Mouse (Mus musculus): Measurements from ENCODE around the gene Tbl1xr1. TPM values are rescaled to one million over a fixed set of nuclear protein-coding genes. Genes with fewer than 3 reads are reported as not detected.

Tbl1xr1 gene
- polyA plus RNA-seq, 1 experiment from 2014 or later: 28.6 TPM

DNA sequence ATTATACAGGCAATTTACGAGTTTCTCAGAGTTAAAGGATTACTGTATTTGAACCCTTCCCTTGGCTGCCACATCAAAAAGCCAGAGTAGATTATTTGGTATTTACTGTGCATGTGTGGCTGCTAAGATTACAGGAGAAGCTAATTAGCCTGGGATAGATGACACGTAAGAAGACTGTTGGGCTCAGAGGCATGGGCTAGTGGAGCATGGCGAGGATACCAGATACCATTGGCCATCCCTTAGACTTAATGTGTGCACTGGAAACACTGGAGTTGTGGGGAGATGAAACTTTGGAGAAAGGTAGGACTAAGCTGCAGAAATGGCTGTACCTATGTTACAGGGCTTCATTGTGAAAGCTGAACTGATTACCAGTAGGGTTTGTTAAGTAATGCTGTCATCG lies 108.8 kb downstream of the Tbl1xr1 start:
- Histone ChIP-seq H3K27me3 (ENCODE audit: control insufficient read depth, insufficient read depth, low read length) (no peaks in the 10 kb centered on the region), H3K4me2 (ENCODE audit: low read depth, low read length, severe bottlenecking) (no peak overlapping the region), H3K4me1 (replicated peaks; ENCODE audit: control insufficient read depth, insufficient read depth, low read length) (no peaks in the 10 kb centered on the region), H3K9ac (ENCODE audit: low read length) (no peak overlapping the region), H3K27ac (ENCODE audit: low read depth, low read length) (no peak overlapping the region), H3K9me3 (ENCODE audit: control insufficient read depth, low read length) (no peaks in the 10 kb centered on the region), H3K4me3 (ENCODE audit: low read depth, low read length) (no peak overlapping the region), H3K36me3 (ENCODE audit: control insufficient read depth, insufficient read depth, low read length) (no peaks in the 10 kb centered on the region)
- no peak for DNase-seq (ENCODE audit: low spot score)
- no peak for ATAC-seq (replicated peaks; ENCODE audit: low FRiP score)
- 95% methylated on average over 4 of the region's 4 CpGs for WGBS

DNA sequence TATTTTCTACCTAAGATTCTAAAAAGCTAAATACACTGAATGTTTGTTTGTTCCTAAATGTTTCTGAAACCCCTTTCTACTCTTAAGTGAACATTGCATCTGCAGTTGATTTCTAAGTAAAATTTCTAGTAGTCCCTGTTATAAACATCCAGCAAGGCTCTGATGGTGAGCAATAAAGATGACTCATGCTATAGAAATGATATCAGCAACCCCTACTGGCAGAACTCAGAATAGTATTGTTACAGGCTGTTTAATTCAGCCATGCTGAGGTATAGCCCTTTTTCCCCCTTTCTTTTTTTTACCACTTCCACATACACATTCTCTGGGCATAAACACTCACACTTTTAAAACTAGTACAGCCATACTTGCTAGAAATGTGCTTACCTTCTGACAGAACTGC lies 114.0 kb downstream of the Tbl1xr1 start:
- Histone ChIP-seq H3K4me2 (ENCODE audit: low read depth, low read length, severe bottlenecking) (no peak overlapping the region), H3K36me3 (ENCODE audit: control insufficient read depth, insufficient read depth, low read length) (peaks cover 2% of the 10 kb centered on the region; the same call in 1 of the 2 replicates), H3K9me3 (ENCODE audit: control insufficient read depth, low read length) (no peaks in the 10 kb centered on the region), H3K9ac (ENCODE audit: low read length) (no peak overlapping the region), H3K27me3 (ENCODE audit: control insufficient read depth, insufficient read depth, low read length) (no peaks in the 10 kb centered on the region), H3K27ac (ENCODE audit: low read depth, low read length) (no peak overlapping the region), H3K4me3 (ENCODE audit: low read depth, low read length) (no peak overlapping the region), H3K4me1 (replicated peaks; ENCODE audit: control insufficient read depth, insufficient read depth, low read length) (no peaks in the 10 kb centered on the region)
- ATAC-seq (replicated peaks; ENCODE audit: low FRiP score) (no peak), DNase-seq (ENCODE audit: low spot score) (no peak)

DNA sequence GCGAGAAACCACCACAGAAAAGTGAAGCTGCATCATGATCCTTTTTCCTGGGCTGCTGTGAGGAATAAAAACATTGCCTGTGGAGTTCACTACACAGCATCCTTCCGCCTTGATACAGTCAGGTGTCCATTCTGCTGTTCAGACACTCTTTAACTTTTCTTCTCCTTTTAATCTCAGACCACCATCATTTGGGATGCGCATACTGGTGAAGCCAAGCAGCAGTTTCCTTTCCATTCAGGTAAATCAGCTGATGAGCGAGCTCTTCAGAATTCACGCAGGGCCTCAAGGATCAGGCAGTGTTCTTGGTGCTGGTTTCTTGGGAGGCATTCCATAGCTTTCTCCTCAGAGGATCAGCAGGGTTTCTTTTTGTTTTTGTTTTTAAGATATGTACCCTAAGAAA lies 116.5 kb downstream of the Tbl1xr1 start:
- no peak overlapping the region for H3K4me2 ChIP-seq (ENCODE audit: low read depth, low read length, severe bottlenecking)
- H3K4me3 ChIP-seq (ENCODE audit: low read depth, low read length): no peak overlapping the region
- peaks cover 2% of the 10 kb centered on the region; the same call in 1 of the 2 replicates for H3K36me3 ChIP-seq (ENCODE audit: control insufficient read depth, insufficient read depth, low read length)
- no peaks in the 10 kb centered on the region for H3K4me1 ChIP-seq (replicated peaks; ENCODE audit: control insufficient read depth, insufficient read depth, low read length)
- no peaks in the 10 kb centered on the region for H3K27me3 ChIP-seq (ENCODE audit: control insufficient read depth, insufficient read depth, low read length)
- H3K27ac ChIP-seq (ENCODE audit: low read depth, low read length): no peak overlapping the region
- no peak for DNase-seq (ENCODE audit: low spot score)
- 93% methylated on average over 5 of the region's 5 CpGs for WGBS
- no peaks in the 10 kb centered on the region for H3K9me3 ChIP-seq (ENCODE audit: control insufficient read depth, low read length)
- H3K9ac ChIP-seq (ENCODE audit: low read length): no peak overlapping the region
- ATAC-seq (replicated peaks; ENCODE audit: low FRiP score): no peak

DNA sequence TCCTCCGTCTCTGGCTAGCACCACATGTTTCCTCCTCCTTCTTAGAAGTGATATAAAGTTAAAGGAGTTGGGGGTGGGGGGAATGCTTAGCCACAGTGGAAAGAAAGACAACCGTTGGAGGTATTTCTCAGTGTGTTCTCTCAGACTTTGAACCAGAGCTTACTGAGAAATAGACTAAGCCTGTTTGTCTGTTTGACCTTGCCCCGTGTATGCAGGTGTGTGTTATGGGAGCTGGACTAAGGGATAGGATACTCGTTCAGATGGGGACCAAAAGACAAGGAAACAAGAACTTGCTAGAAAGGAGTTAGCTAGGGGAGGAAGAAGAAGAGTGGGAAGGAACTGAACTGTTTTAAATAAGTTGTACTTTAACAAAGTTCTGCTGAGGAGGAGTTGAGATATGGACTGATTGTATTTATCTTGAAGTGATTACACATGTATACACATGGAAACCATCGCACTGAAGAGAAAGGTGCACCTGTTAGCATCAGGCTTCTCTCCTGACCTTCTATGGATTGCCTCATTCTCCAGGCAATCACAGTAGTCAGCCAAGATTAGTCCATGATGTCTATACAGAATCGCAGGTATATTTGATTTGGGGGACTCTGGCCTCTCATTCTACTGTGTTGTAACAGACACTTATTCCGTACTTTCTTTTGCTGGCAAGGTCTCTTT lies 117.9 kb downstream of the Tbl1xr1 start:
- H3K9me3 ChIP-seq (ENCODE audit: control insufficient read depth, low read length): no peaks in the 10 kb centered on the region
- H3K4me2 ChIP-seq (ENCODE audit: low read depth, low read length, severe bottlenecking): no peak overlapping the region
- H3K27ac ChIP-seq (ENCODE audit: low read depth, low read length): no peak overlapping the region
- ATAC-seq (replicated peaks; ENCODE audit: low FRiP score) (no peak), DNase-seq (ENCODE audit: low spot score) (no peak)
- 93% methylated on average over 7 of the region's 7 CpGs for WGBS
- H3K4me3 ChIP-seq (ENCODE audit: low read depth, low read length): no peak overlapping the region
- H3K9ac ChIP-seq (ENCODE audit: low read length): no peak overlapping the region
- peaks cover 2% of the 10 kb centered on the region; the same call in 1 of the 2 replicates for H3K36me3 ChIP-seq (ENCODE audit: control insufficient read depth, insufficient read depth, low read length)
- H3K27me3 ChIP-seq (ENCODE audit: control insufficient read depth, insufficient read depth, low read length): no peaks in the 10 kb centered on the region
- no peaks in the 10 kb centered on the region for H3K4me1 ChIP-seq (replicated peaks; ENCODE audit: control insufficient read depth, insufficient read depth, low read length)

DNA sequence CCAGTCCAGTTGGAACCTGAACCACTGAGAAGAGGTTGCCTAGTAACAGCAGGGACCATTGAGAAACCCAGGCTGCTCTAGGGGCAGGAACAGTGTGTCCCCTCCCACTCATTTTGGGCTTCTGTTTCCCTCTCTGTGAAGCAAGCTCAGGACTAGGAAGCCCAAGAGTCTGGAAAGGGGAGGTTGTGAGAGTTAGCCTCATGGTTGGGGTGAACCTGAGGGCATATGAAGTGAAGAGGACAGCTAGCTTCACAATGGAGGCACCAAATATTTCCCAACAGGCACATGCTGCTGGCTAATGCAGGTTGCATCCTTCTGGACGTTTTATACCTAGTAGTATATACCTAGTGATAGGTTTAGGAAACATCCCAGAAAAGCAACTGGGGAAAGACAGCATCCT lies 122.3 kb downstream of the Tbl1xr1 start:
- H3K4me1 ChIP-seq (replicated peaks; ENCODE audit: control insufficient read depth, insufficient read depth, low read length): no peaks in the 10 kb centered on the region
- no peak overlapping the region for H3K9ac ChIP-seq (ENCODE audit: low read length)
- no peak overlapping the region for H3K27ac ChIP-seq (ENCODE audit: low read depth, low read length)
- H3K9me3 ChIP-seq (ENCODE audit: control insufficient read depth, low read length): no peaks in the 10 kb centered on the region
- DNase-seq (ENCODE audit: low spot score) (no peak), ATAC-seq (replicated peaks; ENCODE audit: low FRiP score) (no peak)
- no peak overlapping the region for H3K4me3 ChIP-seq (ENCODE audit: low read depth, low read length)
- no peak overlapping the region for H3K4me2 ChIP-seq (ENCODE audit: low read depth, low read length, severe bottlenecking)
- 65% methylated on average over 1 of the region's 1 CpGs for WGBS
- no peaks in the 10 kb centered on the region; the same call in 1 of the 2 replicates for H3K36me3 ChIP-seq (ENCODE audit: control insufficient read depth, insufficient read depth, low read length)
- H3K27me3 ChIP-seq (ENCODE audit: control insufficient read depth, insufficient read depth, low read length): no peaks in the 10 kb centered on the region

DNA sequence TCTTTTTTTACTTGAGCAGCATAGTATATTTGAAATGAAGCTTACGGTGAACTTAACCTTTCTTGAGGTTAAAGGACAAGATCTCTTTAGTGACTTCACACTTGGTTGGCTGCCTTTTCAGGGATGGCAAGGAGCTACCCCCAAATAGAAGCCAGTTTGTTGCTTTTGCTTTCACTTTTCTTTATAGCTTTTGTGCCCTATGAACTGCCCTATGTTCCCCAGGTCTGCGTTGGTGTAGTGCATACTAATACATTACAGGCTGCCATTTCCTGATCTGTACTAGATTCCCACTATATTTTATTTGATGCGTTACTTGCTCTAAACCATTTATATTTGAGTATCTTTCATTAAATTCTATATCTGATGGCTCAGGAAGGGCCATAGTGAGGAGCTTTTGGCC lies 127.7 kb downstream of the Tbl1xr1 start:
- DNase-seq (ENCODE audit: low spot score) (no peak), ATAC-seq (replicated peaks; ENCODE audit: low FRiP score) (no peak)
- H3K27me3 ChIP-seq (ENCODE audit: control insufficient read depth, insufficient read depth, low read length): no peaks in the 10 kb centered on the region
- H3K4me1 ChIP-seq (replicated peaks; ENCODE audit: control insufficient read depth, insufficient read depth, low read length): no peaks in the 10 kb centered on the region
- H3K36me3 ChIP-seq (ENCODE audit: control insufficient read depth, insufficient read depth, low read length): no peaks in the 10 kb centered on the region
- no peak overlapping the region for H3K27ac ChIP-seq (ENCODE audit: low read depth, low read length)
- no peak overlapping the region for H3K9ac ChIP-seq (ENCODE audit: low read length)
- H3K4me3 ChIP-seq (ENCODE audit: low read depth, low read length): no peak overlapping the region
- H3K9me3 ChIP-seq (ENCODE audit: control insufficient read depth, low read length): no peaks in the 10 kb centered on the region
- H3K4me2 ChIP-seq (ENCODE audit: low read depth, low read length, severe bottlenecking): no peak overlapping the region
- 94% methylated on average over 3 of the region's 3 CpGs for WGBS

GRCm38 (mm10) chr3:22221557-22221956 lies 145.1 kb downstream of the Tbl1xr1 start:
- Histone ChIP-seq H3K9ac (ENCODE audit: low read length) (no peak overlapping the region), H3K36me3 (ENCODE audit: control insufficient read depth, insufficient read depth, low read length) (no peaks in the 10 kb centered on the region), H3K27ac (ENCODE audit: low read depth, low read length) (no peak overlapping the region), H3K27me3 (ENCODE audit: control insufficient read depth, insufficient read depth, low read length) (no peaks in the 10 kb centered on the region), H3K9me3 (ENCODE audit: control insufficient read depth, low read length) (no peaks in the 10 kb centered on the region), H3K4me2 (ENCODE audit: low read depth, low read length, severe bottlenecking) (no peak overlapping the region), H3K4me3 (ENCODE audit: low read depth, low read length) (no peak overlapping the region), H3K4me1 (replicated peaks; ENCODE audit: control insufficient read depth, insufficient read depth, low read length) (no peaks in the 10 kb centered on the region)
- no peak for DNase-seq (ENCODE audit: low spot score)
- no peak for ATAC-seq (replicated peaks; ENCODE audit: low FRiP score)
- WGBS: 84% methylated on average over 2 of the region's 2 CpGs

GRCm38 (mm10) chr3:22222351-22222750 lies 145.9 kb downstream of the Tbl1xr1 start:
- H3K4me2 ChIP-seq (ENCODE audit: low read depth, low read length, severe bottlenecking): no peak overlapping the region
- ATAC-seq (replicated peaks; ENCODE audit: low FRiP score) (no peak), DNase-seq (ENCODE audit: low spot score) (no peak)
- 51% methylated on average over 12 of the region's 12 CpGs for WGBS
- H3K36me3 ChIP-seq (ENCODE audit: control insufficient read depth, insufficient read depth, low read length): no peaks in the 10 kb centered on the region
- no peak overlapping the region for H3K27ac ChIP-seq (ENCODE audit: low read depth, low read length)
- H3K4me1 ChIP-seq (replicated peaks; ENCODE audit: control insufficient read depth, insufficient read depth, low read length): no peaks in the 10 kb centered on the region
- no peak overlapping the region for H3K4me3 ChIP-seq (ENCODE audit: low read depth, low read length)
- no peaks in the 10 kb centered on the region for H3K9me3 ChIP-seq (ENCODE audit: control insufficient read depth, low read length)
- no peak overlapping the region for H3K9ac ChIP-seq (ENCODE audit: low read length)
- no peaks in the 10 kb centered on the region for H3K27me3 ChIP-seq (ENCODE audit: control insufficient read depth, insufficient read depth, low read length)

DNA sequence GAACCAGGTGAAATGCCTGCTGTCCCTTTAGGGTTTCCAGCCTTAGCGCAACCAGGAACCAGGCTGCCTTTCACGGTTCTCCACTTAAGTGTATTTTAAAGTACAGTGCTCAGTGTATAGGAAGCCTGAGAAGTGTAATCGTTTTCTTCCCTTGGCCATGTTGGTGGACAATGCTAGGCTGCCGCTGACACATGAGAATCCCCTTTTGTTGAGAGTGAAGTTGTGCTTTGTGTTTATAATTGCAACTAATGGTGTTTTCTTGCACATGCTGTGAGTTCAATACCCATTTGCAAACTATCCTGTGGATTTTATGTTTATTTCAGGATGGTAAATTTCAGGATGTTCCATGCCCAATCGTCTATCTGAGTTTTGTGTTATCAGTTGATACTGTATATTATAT lies 146.6 kb downstream of the Tbl1xr1 start:
- no peak for ATAC-seq (replicated peaks; ENCODE audit: low FRiP score)
- no peaks in the 10 kb centered on the region for H3K9me3 ChIP-seq (ENCODE audit: control insufficient read depth, low read length)
- DNase-seq (ENCODE audit: low spot score): no peak
- H3K27ac ChIP-seq (ENCODE audit: low read depth, low read length): no peak overlapping the region
- no peak overlapping the region for H3K4me2 ChIP-seq (ENCODE audit: low read depth, low read length, severe bottlenecking)
- H3K36me3 ChIP-seq (ENCODE audit: control insufficient read depth, insufficient read depth, low read length): no peaks in the 10 kb centered on the region
- no peak overlapping the region for H3K9ac ChIP-seq (ENCODE audit: low read length)
- H3K27me3 ChIP-seq (ENCODE audit: control insufficient read depth, insufficient read depth, low read length): no peaks in the 10 kb centered on the region
- H3K4me1 ChIP-seq (replicated peaks; ENCODE audit: control insufficient read depth, insufficient read depth, low read length): no peaks in the 10 kb centered on the region
- WGBS: 88% methylated on average over 5 of the region's 5 CpGs
- no peak overlapping the region for H3K4me3 ChIP-seq (ENCODE audit: low read depth, low read length)
